Mouse (Mus musculus) stomach, postnatal 0 days (tissue): ENCODE results near the gene Hk1.

ENCODE experiments used
- CTCF ChIP-seq: IDR thresholded peaks from 2 replicates; pipeline ENCODE4 v1.5.1; 2016; ENCODE audit warnings: antibody characterized with exemption, low read depth, mild to moderate bottlenecking, moderate library complexity
- EP300 ChIP-seq: optimal IDR thresholded peaks from 2 replicates; pipeline ENCODE3; 2016; ENCODE audit warnings: antibody characterized with exemption

DNA sequence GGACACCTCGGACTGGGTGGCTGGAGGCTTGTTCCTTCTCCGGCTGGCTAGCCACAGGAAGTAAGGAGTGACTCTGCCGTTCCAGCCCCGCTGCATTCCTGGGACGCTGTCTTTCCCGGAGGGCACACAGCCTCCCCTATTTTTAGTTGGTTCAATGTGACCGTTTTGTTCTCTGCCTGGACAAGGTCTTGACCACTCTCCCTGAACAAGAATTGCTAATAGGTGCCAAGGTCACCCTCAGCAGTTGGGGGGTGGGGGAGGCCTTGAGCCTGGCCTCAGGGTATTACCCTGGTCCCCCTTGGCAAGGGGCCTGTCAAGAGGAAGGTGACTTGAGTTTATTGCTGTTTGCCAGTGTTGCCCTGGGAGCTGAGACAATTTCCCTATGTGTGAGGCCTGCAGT lies 49.9 kb downstream of the Hk1 start:
- no peak for TF ChIP-seq EP300
- no peak for TF ChIP-seq CTCF
